Mouse (Mus musculus): ENCODE measurements around the gene Lzic. TPM values are rescaled to one million over a fixed set of nuclear protein-coding genes. Genes with fewer than 3 reads are reported as not detected.

Gene Lzic
- polyA plus RNA-seq, 1 experiment, result 29.0 TPM

GRCm38 (mm10) chr4:149542927-149543553, 58.0 kb downstream of the Lzic start:
- Histone ChIP-seq H3K4me1 (replicated peaks; ENCODE audit: control insufficient read depth, insufficient read depth, low read length) (peaks cover 8% of the 10 kb centered on the region), H3K4me3 (ENCODE audit: control insufficient read depth, insufficient read depth, low read length) (no peak overlapping the region), H3K36me3 (ENCODE audit: control insufficient read depth, insufficient read depth, low read length) (no peaks in the 10 kb centered on the region), H3K27me3 (ENCODE audit: control insufficient read depth, insufficient read depth, low read length) (no peaks in the 10 kb centered on the region), H3K27ac (ENCODE audit: control insufficient read depth, insufficient read depth, low read length) (no peak overlapping the region)
- TF ChIP-seq POLR2A (IDR thresholded peaks at IDR 0.05; ENCODE audit: control insufficient read depth, extremely low read depth, insufficient read depth, low read length, poor library complexity) (no peak), CTCF (IDR thresholded peaks at IDR 0.05; ENCODE audit: borderline replicate concordance, control insufficient read depth, extremely low read depth, insufficient read depth, low read length, poor library complexity) (no peak)
- peak; percentile 83 for DNase-seq
- WGBS, result 57% methylated on average over 10 of the region's 10 CpGs

- Histone ChIP-seq H3K4me3 (ENCODE audit: control insufficient read depth, insufficient read depth, low read length) (no peak overlapping the region), H3K27me3 (ENCODE audit: control insufficient read depth, insufficient read depth, low read length) (no peaks in the 10 kb centered on the region), H3K36me3 (ENCODE audit: control insufficient read depth, insufficient read depth, low read length) (no peaks in the 10 kb centered on the region), H3K4me1 (replicated peaks; ENCODE audit: control insufficient read depth, insufficient read depth, low read length) (peaks cover 8% of the 10 kb centered on the region), H3K27ac (ENCODE audit: control insufficient read depth, insufficient read depth, low read length) (no peak overlapping the region)
- WGBS, result 94% methylated on average over 8 of the region's 8 CpGs
- DNase-seq, result no peak
- TF ChIP-seq CTCF (IDR thresholded peaks at IDR 0.05; ENCODE audit: borderline replicate concordance, control insufficient read depth, extremely low read depth, insufficient read depth, low read length, poor library complexity), result no peak
- TF ChIP-seq POLR2A (IDR thresholded peaks at IDR 0.05; ENCODE audit: control insufficient read depth, extremely low read depth, insufficient read depth, low read length, poor library complexity), result no peak
Measured at GRCm38 (mm10) chr4:149544892-149545291, 59.9 kb downstream of the Lzic start.

Other genes starting within 250 kb of the Lzic start
- gene Kif1b, start 177.5 kb upstream of the Lzic start, polyA plus RNA-seq (2012; rRNA removed), result 21.5 and 23.9 TPM in 2 replicates
- gene Ube4b, start 58.5 kb upstream of the Lzic start, polyA plus RNA-seq (2012; rRNA removed), result 110 and 148 TPM in 2 replicates
- 0.59 and 1.2 TPM in 2 replicates for gene Rbp7, start 30.3 kb upstream of the Lzic start, polyA plus RNA-seq (2012; rRNA removed)
- gene Tmem274, start 7.9 kb upstream of the Lzic start, polyA plus RNA-seq (2012; rRNA removed), result not detected in 2 replicates
- gene Nmnat1, start within 50 bp of the Lzic start, polyA plus RNA-seq (2012; rRNA removed), result 21.6 and 22.9 TPM in 2 replicates
- 13.2 and 17.9 TPM in 2 replicates for gene Ctnnbip1, start 33.0 kb downstream of the Lzic start, polyA plus RNA-seq (2012; rRNA removed)
- gene Clstn1, start 101.2 kb downstream of the Lzic start, polyA plus RNA-seq (2012; rRNA removed), result 21.6 and 24.5 TPM in 2 replicates
- 106 and 120 TPM in 2 replicates for gene Pik3cd, start 217.3 kb downstream of the Lzic start, polyA plus RNA-seq (2012; rRNA removed)